Mouse (Mus musculus): ENCODE measurements around the gene Hfe2. TPM values are rescaled to one million over a fixed set of nuclear protein-coding genes. Genes with fewer than 3 reads are reported as not detected.

Gene Hfe2
- total RNA-seq (2023; ENCODE audit: inconsistent age), result not detected in 4 replicates

GRCm38 (mm10) chr3:96524914-96525313 is at the start of gene Hfe2:
Gene Hfe2 (plus strand): TSS chr3:96525172.

DNA sequence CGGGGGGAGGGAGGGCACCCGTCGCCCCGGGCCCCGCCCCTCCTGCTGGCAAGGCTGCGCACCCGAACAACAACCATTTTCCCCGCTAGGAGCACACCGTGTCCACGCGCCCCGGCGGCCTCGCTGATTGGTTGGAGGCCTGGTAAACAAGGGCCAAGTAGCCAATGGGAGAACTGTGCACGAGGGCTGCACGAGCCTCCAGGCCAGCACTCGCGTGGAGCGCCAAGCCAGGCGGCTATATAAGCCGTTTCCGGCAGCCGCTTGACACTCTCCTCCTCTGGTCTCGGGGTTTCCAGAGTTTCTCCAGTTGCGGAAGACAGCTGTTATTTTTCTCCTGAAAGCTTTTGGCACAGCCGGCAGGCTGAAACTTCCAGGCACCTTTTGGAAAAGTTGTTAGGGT is 32.7 kb downstream of the Hfe2 start, which contains the start of gene Txnip:
Txnip (plus strand) TSS at position 264 of the 400 bp plus-strand sequence.

DNA sequence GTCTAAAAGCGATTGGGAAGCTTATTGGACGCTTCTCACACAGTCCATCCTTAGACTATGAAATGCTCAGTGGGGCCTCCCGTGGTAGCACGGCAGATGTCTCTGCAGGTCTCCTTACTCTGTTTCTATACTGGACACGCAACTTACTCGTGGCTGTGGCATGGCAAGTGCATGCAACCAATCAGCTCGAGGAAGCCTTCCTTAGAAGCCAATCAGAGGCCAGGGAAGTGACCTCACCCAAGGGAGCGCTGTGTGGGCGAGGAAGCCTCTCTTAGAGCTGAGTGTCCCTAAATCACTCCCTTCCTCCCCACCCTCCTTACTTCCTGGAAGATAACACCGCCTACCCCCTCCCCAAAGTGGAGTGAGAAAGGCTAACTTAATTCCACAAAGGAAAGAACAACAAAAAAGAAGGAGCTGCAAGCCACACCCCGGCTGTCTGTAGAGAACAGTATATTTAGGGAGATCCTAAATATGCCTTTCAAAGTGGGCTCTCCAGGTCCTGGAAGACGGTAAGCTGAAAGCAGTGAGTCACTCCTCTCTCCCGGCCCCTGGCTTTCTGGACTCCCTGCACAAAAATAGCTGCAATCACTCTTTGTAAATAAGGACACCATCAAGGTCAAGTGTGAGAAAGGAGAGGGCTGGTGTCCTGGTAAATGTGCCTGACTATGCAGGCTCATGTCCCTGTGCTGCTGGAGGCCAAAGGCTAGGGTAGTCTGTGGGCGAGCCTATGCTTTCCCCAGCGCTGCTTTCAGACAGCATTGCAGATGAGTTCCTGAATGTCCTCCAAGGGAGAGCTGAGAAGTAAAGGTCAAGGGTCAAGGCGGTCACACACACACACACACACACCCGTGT is 51.9 kb downstream of the Hfe2 start, which contains the start of gene Gm16253:
Gm16253 (plus strand) TSS at position 295 of the 852 bp plus-strand sequence.

Other genes with a start within 250 kb of the Hfe2 start
- 0.19 to 0.60 TPM (median 0.52 TPM) in 4 replicates for gene Fcgr1, start 231.2 kb upstream of the Hfe2 start, total RNA-seq (2023; ENCODE audit: inconsistent age)
- not detected in 4 replicates for gene BC107364, start 72.9 kb upstream of the Hfe2 start, total RNA-seq (2023; ENCODE audit: inconsistent age)
- gene Txnip, start 32.8 kb downstream of the Hfe2 start, total RNA-seq (2023; ENCODE audit: inconsistent age), result 694 to 799 TPM (median 724 TPM) in 4 replicates
- 1.1 TPM in 1 of 4 replicates, not detected in the others for gene Gm16253, start 51.8 kb downstream of the Hfe2 start, total RNA-seq (2023; ENCODE audit: inconsistent age)
- gene Polr3gl, start 69.0 kb downstream of the Hfe2 start, total RNA-seq (2023; ENCODE audit: inconsistent age), result 29.5 to 38.6 TPM (median 30.7 TPM) in 4 replicates
- not detected in 4 replicates for gene Ankrd34a, start 71.5 kb downstream of the Hfe2 start, total RNA-seq (2023; ENCODE audit: inconsistent age)
- gene Lix1l, start 76.0 kb downstream of the Hfe2 start, total RNA-seq (2023; ENCODE audit: inconsistent age), result 0.32 to 0.42 TPM (median 0.38 TPM) in 4 replicates
- 89.8 to 108 TPM (median 92.8 TPM) in 4 replicates for gene Rbm8a, start 104.8 kb downstream of the Hfe2 start, total RNA-seq (2023; ENCODE audit: inconsistent age)
- gene Pex11b, start 110.2 kb downstream of the Hfe2 start, total RNA-seq (2023; ENCODE audit: inconsistent age), result 21.1 to 26.9 TPM (median 23.2 TPM) in 4 replicates
- gene Gm42957, start 110.3 kb downstream of the Hfe2 start, total RNA-seq (2023; ENCODE audit: inconsistent age), result 0.15 TPM in 1 of 4 replicates, not detected in the others
- 1.7 to 3.0 TPM (median 2.6 TPM) in 4 replicates for gene Itga10, start 120.4 kb downstream of the Hfe2 start, total RNA-seq (2023; ENCODE audit: inconsistent age)
- 0.19 TPM in 1 of 4 replicates, not detected in the others for gene Ankrd35, start 145.0 kb downstream of the Hfe2 start, total RNA-seq (2023; ENCODE audit: inconsistent age)
- gene Pias3, start 171.2 kb downstream of the Hfe2 start, total RNA-seq (2023; ENCODE audit: inconsistent age), result 36.7 to 42.8 TPM (median 39.4 TPM) in 4 replicates
- gene Nudt17, start 183.4 kb downstream of the Hfe2 start, total RNA-seq (2023; ENCODE audit: inconsistent age), result 0.67 to 1.3 TPM (median 0.94 TPM) in 4 replicates
- gene Polr3c, start 202.5 kb downstream of the Hfe2 start, total RNA-seq (2023; ENCODE audit: inconsistent age), result 53.3 to 59.5 TPM (median 55.8 TPM) in 4 replicates
- 50.2 to 61.3 TPM (median 53.4 TPM) in 4 replicates for gene Rnf115, start 202.5 kb downstream of the Hfe2 start, total RNA-seq (2023; ENCODE audit: inconsistent age)

Measured in B cell, adult (primary cell).